Mouse (Mus musculus): Measurements from ENCODE around the gene Tpx2. TPM values are rescaled to one million over a fixed set of nuclear protein-coding genes. Genes with fewer than 3 reads are reported as not detected.
A peak's percentile ranks its signal among the peaks of the same experiment; 100 is the strongest.

Gene Tpx2
- polyA plus RNA-seq, 1 experiment from 2014 or later: 55.7 TPM

- ATAC-seq: peak; percentile 25
Observed at GRCm38 (mm10) chr2:152907114-152907943, 59.6 kb downstream of the Tpx2 start.

GRCm38 (mm10) chr2:152909848-152910247, 62.1 kb downstream of the Tpx2 start:
- DNase-seq (ENCODE audit: low read depth, low spot score): no peak
- ChIA-PET POLR2A (no interaction called here), CTCF (interaction anchor here (1.1 kb wide), 1 partner anchor 24 kb away, joined by 3 read pairs; the partner anchor contains the start of gene Foxs1)
- TF ChIP-seq CTCF (IDR thresholded peaks at IDR 0.05): no peak
- H3K27me3 ChIP-seq: no peaks in the 10 kb centered on the region
- no peak for ATAC-seq
- in situ Hi-C loops (cut with MboI; ENCODE audit: low pct_unique_long_range_greater_than_20kb): loop anchor here (5.0 to 25.0 kb wide), 2 partner anchors 173 to 998 kb away; partner anchors contain the start of genes Angpt4 and Id1

More at GRCm38 (mm10) chr2:152907114-152907943, 59.6 kb downstream of the Tpx2 start:
- DNase-seq (ENCODE audit: low read depth, low spot score): no peak
- CTCF ChIA-PET: interaction anchor here (1.7 kb wide), 1 partner anchor 44 kb away, joined by 3 read pairs; no protein-coding TSS in a partner anchor
- no peak for TF ChIP-seq CTCF (IDR thresholded peaks at IDR 0.05)
- H3K27me3 ChIP-seq: no peaks in the 10 kb centered on the region
- in situ Hi-C loops (cut with MboI; ENCODE audit: low pct_unique_long_range_greater_than_20kb): loop anchor here (5.0 to 25.0 kb wide), 2 partner anchors 170 to 995 kb away; partner anchors contain the start of genes Angpt4 and Id1
- POLR2A ChIA-PET: interaction anchor here (0.6 to 0.8 kb wide), 3 partner anchors 21 to 435 kb away, joined by 3 read pairs; no protein-coding TSS in a partner anchor

GRCm38 (mm10) chr2:152911031-152911430, 63.3 kb downstream of the Tpx2 start, which contains the start of gene Mylk2:
Gene Mylk2 (plus strand): TSS chr2:152911352.
- no peak for DNase-seq (ENCODE audit: low read depth, low spot score)
- in situ Hi-C loops (cut with MboI; ENCODE audit: low pct_unique_long_range_greater_than_20kb): loop anchor here (25.0 kb wide), 1 partner anchor 999 kb away; the partner anchor contains the start of gene Angpt4
- no peaks in the 10 kb centered on the region for H3K27me3 ChIP-seq
- POLR2A ChIA-PET: no interaction called here
- no peak for ATAC-seq
- CTCF ChIA-PET: interaction anchor here (1.1 kb wide), 1 partner anchor 22 kb away, joined by 3 read pairs; the partner anchor contains the start of gene Foxs1
- TF ChIP-seq CTCF (IDR thresholded peaks at IDR 0.05): no peak

GRCm38 (mm10) chr2:152911432-152911831, 63.7 kb downstream of the Tpx2 start:
- no peaks in the 10 kb centered on the region for H3K27me3 ChIP-seq
- no peak for ATAC-seq
- POLR2A ChIA-PET: no interaction called here
- no peak for DNase-seq (ENCODE audit: low read depth, low spot score)
- in situ Hi-C loops (cut with MboI; ENCODE audit: low pct_unique_long_range_greater_than_20kb): loop anchor here (25.0 kb wide), 1 partner anchor 999 kb away; the partner anchor contains the start of gene Angpt4
- CTCF ChIA-PET: interaction anchor here (0.5 kb wide), 1 partner anchor 170 kb away, joined by 3 read pairs; no protein-coding TSS in a partner anchor
- no peak for TF ChIP-seq CTCF (IDR thresholded peaks at IDR 0.05)

GRCm38 (mm10) chr2:152913471-152913870, 65.7 kb downstream of the Tpx2 start:
- H3K27me3 ChIP-seq: no peaks in the 10 kb centered on the region
- no peak for ATAC-seq
- TF ChIP-seq CTCF (IDR thresholded peaks at IDR 0.05): no peak
- POLR2A ChIA-PET: interaction anchor here (0.6 kb wide), 1 partner anchor 304 kb away, joined by 4 read pairs; no protein-coding TSS in a partner anchor
- no peak for DNase-seq (ENCODE audit: low read depth, low spot score)
- in situ Hi-C loops (cut with MboI; ENCODE audit: low pct_unique_long_range_greater_than_20kb): loop anchor here (25.0 kb wide), 1 partner anchor 1001 kb away; the partner anchor contains the start of gene Angpt4
- CTCF ChIA-PET: interaction anchor here (1.3 kb wide), 1 partner anchor 26 kb away, joined by 3 read pairs; no protein-coding TSS in a partner anchor

- ChIA-PET CTCF (interaction anchor here (0.8 to 2.4 kb wide), 9 partner anchors 10 to 232 kb away, joined by 3 to 10 read pairs (median 4); partner anchors contain the start of gene Pdrg1), POLR2A (interaction anchor here (0.6 kb wide), 1 partner anchor 10 kb away, joined by 3 read pairs; no protein-coding TSS in a partner anchor)
Observed at GRCm38 (mm10) chr2:152914310-152915120, 66.8 kb downstream of the Tpx2 start.

GRCm38 (mm10) chr2:152915453-152915852, 67.7 kb downstream of the Tpx2 start:
- H3K27me3 ChIP-seq: no peaks in the 10 kb centered on the region
- DNase-seq (ENCODE audit: low read depth, low spot score) (no peak), ATAC-seq (no peak)
- ChIA-PET POLR2A (no interaction called here), CTCF (interaction anchor here (1.0 to 2.4 kb wide), 9 partner anchors 9 to 232 kb away, joined by 3 to 10 read pairs (median 4); partner anchors contain the start of gene Pdrg1)
- no peak for TF ChIP-seq CTCF (IDR thresholded peaks at IDR 0.05)
- in situ Hi-C loops (cut with MboI; ENCODE audit: low pct_unique_long_range_greater_than_20kb): loop anchor here (5.0 to 25.0 kb wide), 3 partner anchors 97 to 1003 kb away; partner anchors contain the start of gene Angpt4

More at GRCm38 (mm10) chr2:152914310-152915120, 66.8 kb downstream of the Tpx2 start:
- in situ Hi-C loops (cut with MboI; ENCODE audit: low pct_unique_long_range_greater_than_20kb): loop anchor here (5.0 to 25.0 kb wide), 3 partner anchors 98 to 1002 kb away; partner anchors contain the start of gene Angpt4
- no peaks in the 10 kb centered on the region for H3K27me3 ChIP-seq
- ATAC-seq (peak; percentile 56), DNase-seq (ENCODE audit: low read depth, low spot score) (no peak)
- TF ChIP-seq CTCF (IDR thresholded peaks at IDR 0.05): no peak

- TF ChIP-seq CTCF (IDR thresholded peaks at IDR 0.05): no peak
- ChIA-PET CTCF (interaction anchor here (1.0 to 2.4 kb wide), 5 partner anchors 8 to 229 kb away, joined by 3 to 10 read pairs (median 5); partner anchors contain the start of gene Pdrg1), POLR2A (no interaction called here)
- H3K27me3 ChIP-seq: no peaks in the 10 kb centered on the region
- in situ Hi-C loops (cut with MboI; ENCODE audit: low pct_unique_long_range_greater_than_20kb): loop anchor here (5.0 to 25.0 kb wide), 3 partner anchors 96 to 1004 kb away; partner anchors contain the start of gene Angpt4
- ATAC-seq (no peak), DNase-seq (ENCODE audit: low read depth, low spot score) (no peak)
Observed at GRCm38 (mm10) chr2:152916111-152916510, 68.3 kb downstream of the Tpx2 start.

GRCm38 (mm10) chr2:152917671-152918070, 69.9 kb downstream of the Tpx2 start:
- POLR2A ChIA-PET: interaction anchor here (1.6 kb wide), 1 partner anchor 96 kb away, joined by 3 read pairs; no protein-coding TSS in a partner anchor
- TF ChIP-seq CTCF (IDR thresholded peaks at IDR 0.05): no peak
- in situ Hi-C loops (cut with MboI; ENCODE audit: low pct_unique_long_range_greater_than_20kb): loop anchor here (5.0 to 25.0 kb wide), 3 partner anchors 95 to 1005 kb away; partner anchors contain the start of gene Angpt4

More at GRCm38 (mm10) chr2:152917671-152918070, 69.9 kb downstream of the Tpx2 start:
- no peaks in the 10 kb centered on the region for H3K27me3 ChIP-seq
- ATAC-seq: no peak
- no peak for DNase-seq (ENCODE audit: low read depth, low spot score)
- CTCF ChIA-PET: interaction anchor here (1.4 kb wide), 1 partner anchor 16 kb away, joined by 5 read pairs; the partner anchor contains the start of gene Foxs1

Data from Patski (cell line).